Mouse (Mus musculus): ENCODE measurements around the gene Klrg1. TPM values are rescaled to one million over a fixed set of nuclear protein-coding genes. Genes with fewer than 3 reads are reported as not detected.
A peak's percentile ranks its signal among the peaks of the same experiment; 100 is the strongest.

Gene Klrg1
- total and polyA plus RNA-seq, 3 experiments, result 0.28 to 1.0 TPM; not detected in 1

- H3K36me3 ChIP-seq (ENCODE audit: control insufficient read depth in 1 of 2, insufficient read depth in 2 of 2, low read length in 2 of 2), result peaks cover 0 to 24% of the 10 kb centered on the region in 2 experiments; a peak in 3 of 4 replicates
- no peak overlapping the region for H3K9ac ChIP-seq (ENCODE audit: control insufficient read depth, low read depth, low read length, poor library complexity, severe bottlenecking)
- TF ChIP-seq JUND (IDR thresholded peaks at IDR 0.05; ENCODE audit: low read depth, low read length) (no peak), GATA1 (IDR thresholded peaks at IDR 0.05; ENCODE audit: low read depth, low read length) (no peak), MEF2A (IDR thresholded peaks at IDR 0.05; ENCODE audit: extremely low read depth, insufficient replicate concordance, low read depth, low read length, poor library complexity, severe bottlenecking) (no peak), ZC3H11A (IDR thresholded peaks at IDR 0.05; ENCODE audit: low read depth, low read length) (no peak), SIN3A (IDR thresholded peaks at IDR 0.05; ENCODE audit: low read length) (no peak), RCOR1 (IDR thresholded peaks at IDR 0.05; ENCODE audit: low read depth, low read length) (no peak), ELF1 (IDR thresholded peaks at IDR 0.05; ENCODE audit: low read depth, low read length) (no peak), POLR2A (IDR thresholded peaks at IDR 0.05; ENCODE audit: control insufficient read depth in 1 of 2, insufficient read depth in 1 of 2, low read depth in 1 of 2, low read length in 2 of 2, poor library complexity in 1 of 2) (no peak), SMC3 (IDR thresholded peaks at IDR 0.05; ENCODE audit: low read depth, low read length) (no peak), ZKSCAN1 (IDR thresholded peaks at IDR 0.05; ENCODE audit: low read depth, low read length) (no peak), E2F4 (IDR thresholded peaks at IDR 0.05; ENCODE audit: borderline replicate concordance, low read depth, low read length) (no peak)
- H3K4me1 ChIP-seq (ENCODE audit: control insufficient read depth in 1 of 2, insufficient read depth in 2 of 2, low read length in 2 of 2), result no peaks in the 10 kb centered on the region
- H3K9me3 ChIP-seq (replicated peaks; ENCODE audit: insufficient read depth, low read length), result no peaks in the 10 kb centered on the region
- no peaks in the 10 kb centered on the region for H3K27me3 ChIP-seq (ENCODE audit: control insufficient read depth in 1 of 2, insufficient read depth in 2 of 2, low read length in 2 of 2)
- no peak for DNase-seq (ENCODE audit: low read depth, low spot score)
- no peaks in the 10 kb centered on the region for H3K79me2 ChIP-seq (ENCODE audit: control insufficient read depth, insufficient read depth, low read length, poor library complexity)
- no peak overlapping the region for H3K4me3 ChIP-seq (ENCODE audit: control insufficient read depth in 1 of 2, insufficient read depth in 1 of 2, low read depth in 2 of 2, low read length in 2 of 2)
- no peak overlapping the region for H3K27ac ChIP-seq (ENCODE audit: control insufficient read depth, low read depth, low read length)
Observed at GRCm38 (mm10) chr6:122318726-122319125, 36.0 kb upstream of the Klrg1 start.

GRCm38 (mm10) chr6:122310187-122310820 lies 27.6 kb upstream of the Klrg1 start:
- Histone ChIP-seq H3K4me1 (ENCODE audit: control insufficient read depth in 1 of 2, insufficient read depth in 2 of 2, low read length in 2 of 2) (peaks cover 4 to 13% of the 10 kb centered on the region in 2 experiments; a peak in 2 of 4 replicates), H3K27ac (ENCODE audit: control insufficient read depth, low read depth, low read length) (no peak overlapping the region), H3K27me3 (ENCODE audit: control insufficient read depth in 1 of 2, insufficient read depth in 2 of 2, low read length in 2 of 2) (no peaks in the 10 kb centered on the region), H3K79me2 (ENCODE audit: control insufficient read depth, insufficient read depth, low read length, poor library complexity) (peaks cover 30% of the 10 kb centered on the region), H3K4me3 (ENCODE audit: control insufficient read depth in 1 of 2, insufficient read depth in 1 of 2, low read depth in 2 of 2, low read length in 2 of 2) (peak overlapping the region; percentile 79 to 89), H3K9ac (ENCODE audit: control insufficient read depth, low read depth, low read length, poor library complexity, severe bottlenecking) (peak overlapping the region; percentile 93), H3K9me3 (replicated peaks; ENCODE audit: insufficient read depth, low read length) (no peaks in the 10 kb centered on the region), H3K36me3 (ENCODE audit: control insufficient read depth in 1 of 2, insufficient read depth in 2 of 2, low read length in 2 of 2) (peaks cover 21 to 25% of the 10 kb centered on the region in 2 experiments)
- DNase-seq (ENCODE audit: low read depth, low spot score), result no peak
- TF ChIP-seq NRF1 (IDR thresholded peaks at IDR 0.05; ENCODE audit: insufficient read depth, low read depth, low read length, poor library complexity, severe bottlenecking) (no peak), RAD21 (IDR thresholded peaks at IDR 0.05; ENCODE audit: low read depth, low read length) (no peak), USF1 (IDR thresholded peaks at IDR 0.05; ENCODE audit: low read depth, low read length) (no peak), ELF1 (IDR thresholded peaks at IDR 0.05; ENCODE audit: low read depth, low read length) (no peak), POLR2AphosphoS5 (IDR thresholded peaks at IDR 0.05; ENCODE audit: borderline replicate concordance, low read depth, low read length) (no peak), GABPA (IDR thresholded peaks at IDR 0.05; ENCODE audit: low read depth, low read length) (no peak)
